Comparison of ENCODE assay signal across 21 mouse cellular contexts in the genomic region with DNA sequence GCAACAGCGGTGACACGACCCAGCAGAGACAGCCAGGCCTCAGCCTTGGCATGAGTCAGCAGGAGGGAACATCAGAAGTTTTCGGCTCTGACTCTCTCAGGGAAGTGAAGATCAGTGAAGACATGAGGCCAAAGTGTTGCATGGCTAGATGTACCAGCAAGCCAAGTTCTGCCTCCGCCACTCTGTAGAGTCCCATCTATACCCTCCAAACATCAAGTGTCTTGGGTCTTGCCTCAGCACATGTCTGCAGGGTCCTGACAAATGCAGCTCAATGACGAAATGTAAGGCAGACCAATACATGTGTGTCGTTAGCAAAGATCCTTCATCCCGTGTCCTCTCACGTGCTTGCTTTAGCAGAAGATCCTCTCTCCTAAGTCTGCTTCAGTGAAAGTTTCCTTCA. TPM values are rescaled to one million over a fixed set of nuclear protein-coding genes. Genes with fewer than 3 reads are reported as not detected.
"Had no signal": no experiment of that assay in that cellular context is flagged by ENCODE, and none has a peak within 500 bp of the region (broad histone marks: within the 10 kb centered on the region; RNA-seq: fewer than 3 reads in every experiment).

No protein-coding gene starts in this region.

- DNase-seq: gastrocnemius, postnatal 14 days; gastrocnemius, postnatal 36 days; heart, adult 18-20 months; heart, postnatal 10 days; kidney, adult 11 months; kidney, adult 2 months; kidney, adult 9 months; kidney, postnatal 14 days; kidney, postnatal 36 days; liver; liver, embryonic 13.5 days had no signal

RNA-seq across cellular contexts. Expression of gene Lbx1, which starts 38.6 kb away (rescaled TPM):
- total RNA-seq: heart, postnatal 10 days; hematopoietic stem cell, adult 5-6 weeks; layer of hippocampus, adult 2 months; layer of hippocampus, postnatal 10 days; layer of hippocampus, postnatal 25 days; left cerebral cortex, adult 2 months; left cerebral cortex, postnatal 36 days had no signal

RNA-seq across cellular contexts. Expression of gene Tlx1, which starts 46.5 kb away (rescaled TPM):
- total RNA-seq: gastrocnemius, adult 18-20 months; gastrocnemius, adult 8-10 months; gastrocnemius, postnatal 14 days; gastrocnemius, postnatal 36 days; heart, adult 18-20 months; heart, postnatal 25 days; hematopoietic stem cell, adult 5-6 weeks; layer of hippocampus, adult 2 months; layer of hippocampus, postnatal 10 days; layer of hippocampus, postnatal 25 days; left cerebral cortex, adult 2 months; left cerebral cortex, postnatal 14 days; left cerebral cortex, postnatal 36 days had no signal
